Comparison of ENCODE assay signal across 8 mouse cellular contexts in the genomic region with DNA sequence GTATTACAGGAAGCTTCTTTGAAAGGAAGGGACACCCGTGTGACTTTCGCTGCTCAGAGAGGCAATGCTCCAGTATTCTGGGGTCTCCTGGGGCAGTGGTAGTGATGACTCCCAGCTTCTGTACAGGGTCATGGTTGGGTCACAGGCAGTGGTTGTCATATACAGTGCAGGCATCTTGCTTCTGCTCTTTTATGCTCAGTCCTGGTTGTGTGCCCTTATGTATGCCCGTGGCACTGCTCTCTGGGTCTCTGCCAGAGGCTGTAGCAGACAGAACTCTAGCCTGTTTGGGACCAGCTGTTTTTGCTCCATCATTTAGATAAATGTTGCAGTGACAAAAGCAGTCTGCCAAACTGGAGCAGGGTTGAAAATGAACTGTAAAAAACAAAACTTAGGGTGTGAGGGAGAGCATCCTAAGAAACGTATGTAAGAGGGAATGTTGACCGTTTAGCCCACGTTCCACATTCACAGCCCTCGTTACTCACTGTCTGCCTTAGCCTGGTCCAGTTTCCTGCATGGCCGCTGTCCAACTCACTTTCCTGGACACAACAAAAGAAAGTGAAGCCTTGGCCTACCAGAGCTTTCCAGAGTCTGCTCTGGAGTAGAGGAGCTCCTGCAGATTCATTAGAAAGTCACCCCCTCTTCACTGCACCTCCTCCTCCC. TPM values are rescaled to one million over a fixed set of nuclear protein-coding genes. Genes with fewer than 3 reads are reported as not detected.
DNase-seq lines count a peak whose midpoint lies in the region; ATAC-seq and TF ChIP-seq lines count a peak whose summit lies in the region.

No protein-coding gene starts in this region.

- no peaks in the 10 kb centered on the region for H3K9me3 ChIP-seq in intestine, embryonic 14.5 days (ENCODE audit: control insufficient read depth, low read length)
- no peaks in the 10 kb centered on the region for H3K9me3 ChIP-seq in intestine, postnatal 0 days (ENCODE audit: control insufficient read depth)
- H3K9me3 ChIP-seq in lung, postnatal 0 days (ENCODE audit: low read length): no peaks in the 10 kb centered on the region

- H3K27me3 ChIP-seq in intestine, embryonic 14.5 days (replicated peaks; ENCODE audit: control insufficient read depth, insufficient read depth, low read length): no peaks in the 10 kb centered on the region
- no peaks in the 10 kb centered on the region for H3K27me3 ChIP-seq in intestine, postnatal 0 days (replicated peaks; ENCODE audit: control insufficient read depth, insufficient read depth, low read length)
- H3K27me3 ChIP-seq in lung, postnatal 0 days (replicated peaks; ENCODE audit: insufficient read depth, low read length): no peaks in the 10 kb centered on the region

- no peak overlapping the region for H3K4me3 ChIP-seq in intestine, embryonic 14.5 days (ENCODE audit: low read depth, low read length)
- no peak overlapping the region for H3K4me3 ChIP-seq in intestine, postnatal 0 days (ENCODE audit: low read depth, low read length)
- H3K4me3 ChIP-seq in lung, postnatal 0 days (ENCODE audit: low read depth, low read length): no peak overlapping the region

- H3K4me1 ChIP-seq in intestine, embryonic 14.5 days (replicated peaks; ENCODE audit: control insufficient read depth, insufficient read depth, low read length): peaks cover 5% of the 10 kb centered on the region
- peaks cover 6% of the 10 kb centered on the region; the same call in 1 of the 2 replicates for H3K4me1 ChIP-seq in intestine, postnatal 0 days (replicated peaks; ENCODE audit: control insufficient read depth, insufficient read depth, low read length)
- H3K4me1 ChIP-seq in lung, postnatal 0 days (ENCODE audit: insufficient read depth, low read depth, low read length): peaks cover 13% of the 10 kb centered on the region; the same call in 1 of the 2 replicates

- ATAC-seq in intestine, embryonic 14.5 days (replicated peaks; ENCODE audit: low FRiP score, low TSS enrichment, low read depth): no peak
- no peak for ATAC-seq in intestine, postnatal 0 days
- ATAC-seq in lung, postnatal 0 days: peak; percentile 58

- intact Hi-C loops in heart, postnatal 14 days (cut with DNase I): loop anchor here (5.0 kb wide), 1 partner anchor 50 kb away; a partner anchor contains a TSS

- TF ChIP-seq EP300 in lung, postnatal 0 days (IDR thresholded peaks at IDR 0.05): no peak

- TF ChIP-seq CTCF in intestine, postnatal 0 days (IDR thresholded peaks at IDR 0.05; ENCODE audit: low read depth): no peak
- no peak for TF ChIP-seq CTCF in lung, postnatal 0 days (IDR thresholded peaks at IDR 0.05)

- no peak overlapping the region for H3K9ac ChIP-seq in intestine, embryonic 14.5 days (ENCODE audit: low read length)
- no peak overlapping the region for H3K9ac ChIP-seq in intestine, postnatal 0 days (ENCODE audit: low read depth, low read length)
- H3K9ac ChIP-seq in lung, postnatal 0 days (replicated peaks; ENCODE audit: low read depth): no peak overlapping the region

- H3K4me2 ChIP-seq in intestine, embryonic 14.5 days (ENCODE audit: low read length): no peak overlapping the region
- no peak overlapping the region for H3K4me2 ChIP-seq in intestine, postnatal 0 days (replicated peaks; ENCODE audit: low read depth)
- H3K4me2 ChIP-seq in lung, postnatal 0 days (replicated peaks; ENCODE audit: low read depth, low read length): no peak overlapping the region

- H3K36me3 ChIP-seq in intestine, embryonic 14.5 days (ENCODE audit: control insufficient read depth, insufficient read depth, low read length): peaks cover 76% of the 10 kb centered on the region
- H3K36me3 ChIP-seq in intestine, postnatal 0 days (ENCODE audit: control insufficient read depth, insufficient read depth): peaks cover 83% of the 10 kb centered on the region
- H3K36me3 ChIP-seq in lung, postnatal 0 days (ENCODE audit: insufficient read depth, low read length): peaks cover 38% of the 10 kb centered on the region

- 67% methylated on average over 8 of the region's 8 CpGs for WGBS in intestine, embryonic 14.5 days
- 72% methylated on average over 8 of the region's 8 CpGs for WGBS in intestine, postnatal 0 days
- WGBS in lung, postnatal 0 days: 37% methylated on average over 8 of the region's 8 CpGs

- peak overlapping the region; percentile 43 for H3K27ac ChIP-seq in intestine, embryonic 14.5 days (ENCODE audit: low read depth)
- H3K27ac ChIP-seq in intestine, postnatal 0 days (ENCODE audit: low read depth, low read length): no peak overlapping the region; the same call in 1 of the 2 replicates
- no peak overlapping the region for H3K27ac ChIP-seq in lung, postnatal 0 days (ENCODE audit: low read length)

- no peak for DNase-seq in intestine, embryonic 14.5 days (ENCODE audit: low spot score)
- DNase-seq in adrenal gland, postnatal 36 days: peak; percentile 53 to 58
- peak; percentile 57 to 62 for DNase-seq in heart, postnatal 14 days
- DNase-seq in lung, postnatal 0 days (ENCODE audit: low spot score): peak; percentile 45
- no peak for DNase-seq in layer of hippocampus, postnatal 10 days (ENCODE audit: low spot score in 2 of 2)
- DNase-seq in right cerebral cortex, adult 2 months (ENCODE audit: low spot score in 2 of 2): no peak
- no peak for DNase-seq in thymus, postnatal 0 days (ENCODE audit: low spot score)

RNA-seq across cellular contexts. Expression of a gene that starts 43.3 kb away (rescaled TPM):
- 0.23 and 0.24 TPM in 2 replicates for polyA plus RNA-seq in intestine, embryonic 14.5 days (2014; fragmentation: Nextera tagmentation; extraction: Ambion mirVana)
- 8.9 and 9.8 TPM in 2 replicates for polyA plus RNA-seq in intestine, postnatal 0 days (2015; fragmentation: Nextera tagmentation; extraction: Ambion mirVana)
- total RNA-seq in adrenal gland, postnatal 36 days (2021): not detected
- not detected for total RNA-seq in heart, postnatal 14 days (2021)
- polyA plus RNA-seq in lung, postnatal 0 days (2015; fragmentation: Nextera tagmentation; extraction: Ambion mirVana): 0.07 TPM in 2 replicates
- not detected for total RNA-seq in layer of hippocampus, postnatal 10 days (2021)
- 0.09 and 0.13 TPM in 2 replicates for polyA plus RNA-seq in thymus, postnatal 0 days (2015; fragmentation: Nextera tagmentation; extraction: Ambion mirVana)

RNA-seq across cellular contexts. Expression of a gene that starts 49.9 kb away (rescaled TPM):
- polyA plus RNA-seq in intestine, embryonic 14.5 days (2014; fragmentation: Nextera tagmentation; extraction: Ambion mirVana): 70.0 and 77.7 TPM in 2 replicates
- 69.7 and 76.6 TPM in 2 replicates for polyA plus RNA-seq in intestine, postnatal 0 days (2015; fragmentation: Nextera tagmentation; extraction: Ambion mirVana)
- 10 to 100 TPM; 57.5 to 75.9 TPM for total RNA-seq in adrenal gland, postnatal 36 days (2021)
- 10 to 100 TPM; 51.4 to 52.2 TPM for total RNA-seq in heart, postnatal 14 days (2021)
- polyA plus RNA-seq in lung, postnatal 0 days (2015; fragmentation: Nextera tagmentation; extraction: Ambion mirVana): 42.6 and 45.5 TPM in 2 replicates
- 100 to 1,000 TPM; 271 to 272 TPM for total RNA-seq in layer of hippocampus, postnatal 10 days (2021)
- polyA plus RNA-seq in thymus, postnatal 0 days (2015; fragmentation: Nextera tagmentation; extraction: Ambion mirVana): 39.4 and 40.1 TPM in 2 replicates

Comparison
In these comparisons a context has a peak if more than half of its experiments do, and no peak if none do; other contexts are left out.
1. DNase-seq: peak in adrenal gland, postnatal 36 days (2 of 2), heart, postnatal 14 days (2 of 2) and lung, postnatal 0 days (single experiment); none in intestine, embryonic 14.5 days (single experiment), layer of hippocampus, postnatal 10 days (0 of 2), right cerebral cortex, adult 2 months (0 of 2) and thymus, postnatal 0 days (single experiment).